Mouse (Mus musculus) limb, embryonic 14.5 days (tissue): Measurements from ENCODE around the gene Prkar2b. TPM values are rescaled to one million over a fixed set of nuclear protein-coding genes. Genes with fewer than 3 reads are reported as not detected.

Source experiments
- ATAC-seq: fragments of 200-750 bp; cut with Nextera tagmentation; 2 replicates; pipeline ENCODE4 v1.8.0; 2017; ENCODE audit warnings: low read depth, moderate number of reproducible peaks, moderate TSS enrichment; ENCODE audit not compliant: low FRiP score
- DNase-seq: peaks from one replicate; pipeline ENCODE4 v3.0.0-alpha.2; 2015; ENCODE audit warnings: low spot score
- H3K27ac ChIP-seq: fragments of 300-500 bp; sonication (generic); replicated peaks from 2 replicates; pipeline ENCODE4 v1.5.1; 2014; ENCODE audit warnings: low read depth, mild to moderate bottlenecking, low read length, moderate library complexity, mixed read lengths
- H3K27me3 ChIP-seq: fragments of 300-500 bp; sonication (generic); 2 replicates; pipeline ENCODE4 v1.6.1; 2014; ENCODE audit warnings: low read length, mixed read lengths; ENCODE audit not compliant: control insufficient read depth, insufficient read depth
- H3K36me3 ChIP-seq: fragments of 300-500 bp; sonication (generic); 2 replicates; pipeline ENCODE4 v1.6.1; 2014; ENCODE audit warnings: mild to moderate bottlenecking, low read length, moderate library complexity, mixed read lengths; ENCODE audit not compliant: control insufficient read depth, insufficient read depth
- H3K4me1 ChIP-seq: fragments of 300-500 bp; sonication (generic); 2 replicates; pipeline ENCODE4 v1.6.1; 2014; ENCODE audit warnings: antibody characterized with exemption, low read length, mixed read lengths; ENCODE audit not compliant: control insufficient read depth, insufficient read depth
- H3K4me2 ChIP-seq: fragments of 300-500 bp; sonication (generic); replicated peaks from 2 replicates; pipeline ENCODE4 v1.6.1; 2014; ENCODE audit warnings: low read depth, mild to moderate bottlenecking, low read length, moderate library complexity; ENCODE audit not compliant: severe bottlenecking
- H3K4me3 ChIP-seq: fragments of 300-500 bp; sonication (generic); replicated peaks from 2 replicates; pipeline ENCODE4 v1.5.1; 2014; ENCODE audit warnings: low read length
- H3K9ac ChIP-seq: fragments of 300-500 bp; sonication (generic); 2 replicates; pipeline ENCODE4 v1.6.1; 2014; ENCODE audit warnings: mild to moderate bottlenecking, low read depth, low read length, moderate library complexity; ENCODE audit not compliant: severe bottlenecking
- H3K9me3 ChIP-seq: fragments of 300-500 bp; sonication (generic); 2 replicates; pipeline ENCODE4 v1.6.1; 2016; ENCODE audit warnings: low read length; ENCODE audit not compliant: control insufficient read depth
- POLR2A ChIP-seq: fragments of 200-500 bp; IDR thresholded peaks from 2 replicates; pipeline ENCODE4 v1.8.0; 2012; ENCODE audit warnings: inconsistent platforms, mild to moderate bottlenecking, moderate library complexity, borderline replicate concordance; ENCODE audit not compliant: insufficient read depth, insufficient read length; ENCODE audit errors: extremely low read depth
- WGBS: fragments of 180-500 bp; shearing (Covaris S2); extraction: QIAGEN DNeasy Blood & Tissue Kit; methylation state at CpG from one replicate; pipeline ENCODE4 v1.1.7; 2014; 5-methylcytosine and 5-hydroxymethylcytosine counted together
- polyA plus RNA-seq, 2 experiments: library from polyadenylated mRNA; depleted of rRNA in 1 of 2; stranded (reverse) in 1 of 2; unstranded in 1 of 2; fragments of >200 nt; fragmentation: Nextera tagmentation in 1 of 2; extraction: Ambion mirVana in 1 of 2; gene quantifications; 2 replicates each; pipeline versions ENCODE4 v1.2.1 to v1.2.3; 2012 to 2014

Gene Prkar2b
- polyA plus RNA-seq, 2 experiments, result 12.2 to 23.9 TPM

GRCm38 (mm10) chr12:31936657-31937300, 124.3 kb downstream of the Prkar2b start:
- H3K4me2 ChIP-seq, result no peak overlapping the region
- no peaks in the 10 kb centered on the region for H3K4me1 ChIP-seq
- ATAC-seq (no peak), DNase-seq (peak; percentile 58)
- peaks cover 82% of the 10 kb centered on the region for H3K36me3 ChIP-seq
- WGBS, result 24% methylated on average over 6 of the region's 6 CpGs
- H3K4me3 ChIP-seq, result no peak overlapping the region
- no peaks in the 10 kb centered on the region for H3K27me3 ChIP-seq
- no peak for TF ChIP-seq POLR2A
- H3K9me3 ChIP-seq, result no peaks in the 10 kb centered on the region
- no peak overlapping the region for H3K9ac ChIP-seq
- H3K27ac ChIP-seq, result no peak overlapping the region

- no peak for DNase-seq
- Histone ChIP-seq H3K9me3 (no peaks in the 10 kb centered on the region), H3K36me3 (peaks cover 87% of the 10 kb centered on the region), H3K9ac (no peak overlapping the region), H3K27me3 (no peaks in the 10 kb centered on the region), H3K4me2 (no peak overlapping the region), H3K4me3 (no peak overlapping the region), H3K27ac (no peak overlapping the region), H3K4me1 (no peaks in the 10 kb centered on the region)
- no peak for TF ChIP-seq POLR2A
- ATAC-seq, result no peak
- 89% methylated on average over 3 of the region's 3 CpGs for WGBS
These were observed 129.3 kb downstream of the Prkar2b start for GRCm38 (mm10) chr12:31931818-31932217.

- Histone ChIP-seq H3K27ac (no peak overlapping the region), H3K4me1 (peaks cover 4% of the 10 kb centered on the region; the same call in 1 of the 2 replicates), H3K36me3 (peaks cover 83% of the 10 kb centered on the region), H3K9me3 (no peaks in the 10 kb centered on the region), H3K4me2 (no peak overlapping the region), H3K9ac (no peak overlapping the region), H3K4me3 (no peak overlapping the region), H3K27me3 (no peaks in the 10 kb centered on the region)
- ATAC-seq (no peak), DNase-seq (no peak)
- no peak for TF ChIP-seq POLR2A
- WGBS, result 86% methylated on average over 3 of the region's 3 CpGs
These were observed 132.6 kb downstream of the Prkar2b start for GRCm38 (mm10) chr12:31928498-31928897.

- WGBS, result 53% methylated on average over 4 of the region's 4 CpGs
- no peaks in the 10 kb centered on the region for H3K9me3 ChIP-seq
- H3K9ac ChIP-seq, result no peak overlapping the region
- peaks cover 4% of the 10 kb centered on the region; the same call in 1 of the 2 replicates for H3K4me1 ChIP-seq
- H3K27me3 ChIP-seq, result no peaks in the 10 kb centered on the region
- no peak for TF ChIP-seq POLR2A
- H3K4me3 ChIP-seq, result no peak overlapping the region
- ATAC-seq (peak; percentile 72), DNase-seq (peak; percentile 50)
- peaks cover 68% of the 10 kb centered on the region for H3K36me3 ChIP-seq
- no peak overlapping the region for H3K27ac ChIP-seq
- H3K4me2 ChIP-seq, result no peak overlapping the region
These were observed 134.4 kb downstream of the Prkar2b start for GRCm38 (mm10) chr12:31926661-31927061.

- no peak for TF ChIP-seq POLR2A
- H3K36me3 ChIP-seq, result peaks cover 60% of the 10 kb centered on the region
- WGBS, result 57% methylated on average over 6 of the region's 6 CpGs
- H3K9me3 ChIP-seq, result no peaks in the 10 kb centered on the region
- no peak for DNase-seq
- no peak overlapping the region for H3K4me2 ChIP-seq
- H3K27me3 ChIP-seq, result no peaks in the 10 kb centered on the region
- H3K4me1 ChIP-seq, result peaks cover 4% of the 10 kb centered on the region; the same call in 1 of the 2 replicates
- H3K9ac ChIP-seq, result no peak overlapping the region
- 0 out of 2 replicates have a peak, but pooled peaks have one; percentile 5 for ATAC-seq
- H3K27ac ChIP-seq, result no peak overlapping the region
- H3K4me3 ChIP-seq, result no peak overlapping the region
These were observed 135.8 kb downstream of the Prkar2b start for GRCm38 (mm10) chr12:31925343-31925742.

- TF ChIP-seq POLR2A, result no peak
- no peak overlapping the region for H3K9ac ChIP-seq
- H3K27me3 ChIP-seq, result no peaks in the 10 kb centered on the region
- H3K9me3 ChIP-seq, result no peaks in the 10 kb centered on the region
- H3K36me3 ChIP-seq, result peaks cover 51% of the 10 kb centered on the region
- H3K27ac ChIP-seq, result no peak overlapping the region
- no peak overlapping the region for H3K4me3 ChIP-seq
- ATAC-seq, result no peak
- no peak for DNase-seq
- H3K4me1 ChIP-seq, result peaks cover 4% of the 10 kb centered on the region; the same call in 1 of the 2 replicates
- H3K4me2 ChIP-seq, result no peak overlapping the region
- 88% methylated on average over 3 of the region's 3 CpGs for WGBS
These were observed 137.0 kb downstream of the Prkar2b start for GRCm38 (mm10) chr12:31924135-31924534.
